Comparison of ENCODE assay signal across 10 mouse cellular contexts in genomic region chr17:83335183-83335584, GRCm38 (mm10). TPM values are rescaled to one million over a fixed set of nuclear protein-coding genes. Genes with fewer than 3 reads are reported as not detected.
A peak's percentile ranks its signal among the peaks of the same experiment; 100 is the strongest.
DNase-seq lines count a peak whose midpoint lies in the region; ATAC-seq lines count a peak whose summit lies in the region.
"Had no signal": no experiment of that assay in that cellular context is flagged by ENCODE, and none has a peak within 500 bp of the region (broad histone marks: within the 10 kb centered on the region; RNA-seq: fewer than 3 reads in every experiment).

No protein-coding gene starts in this region.

- no peak for DNase-seq in heart, postnatal 14 days
- no peak for DNase-seq in layer of hippocampus, postnatal 14 days (ENCODE audit: low spot score in 2 of 2)
- no peak for DNase-seq in thymus, postnatal 25 days
- no peak for DNase-seq in adrenal gland, adult 8-10 months
- DNase-seq: cerebellum, adult 11 months had no signal

- 30% methylated on average over 13 of the region's 13 CpGs for WGBS in heart, embryonic 13.5 days
- 46% methylated on average over 13 of the region's 13 CpGs for WGBS in forebrain, embryonic 16.5 days
- 25% methylated on average over 13 of the region's 13 CpGs for WGBS in liver, embryonic 16.5 days (ENCODE audit: insufficient replicate concordance)

- H3K27me3 ChIP-seq in heart, embryonic 13.5 days (replicated peaks), result no peaks in the 10 kb centered on the region
- H3K27me3 ChIP-seq in forebrain, embryonic 16.5 days (replicated peaks; ENCODE audit: control insufficient read depth, insufficient read depth, low read length), result no peaks in the 10 kb centered on the region
- H3K27me3 ChIP-seq in liver, embryonic 16.5 days (ENCODE audit: control insufficient read depth, insufficient read depth, low read depth, low read length), result no peaks in the 10 kb centered on the region

- H3K4me1 ChIP-seq in heart, embryonic 13.5 days, result peaks cover 21% of the 10 kb centered on the region
- no peaks in the 10 kb centered on the region for H3K4me1 ChIP-seq in forebrain, embryonic 16.5 days (replicated peaks; ENCODE audit: control insufficient read depth, insufficient read depth, low read length)
- H3K4me1 ChIP-seq in liver, embryonic 16.5 days (ENCODE audit: control insufficient read depth, low read depth, low read length), result no peaks in the 10 kb centered on the region

- H3K4me2 ChIP-seq in heart, embryonic 13.5 days, result peak overlapping the region; percentile 61
- H3K4me2 ChIP-seq in forebrain, embryonic 16.5 days (ENCODE audit: low read length), result peak overlapping the region; percentile 22; the same call in 1 of the 2 replicates
- H3K4me2 ChIP-seq in liver, embryonic 16.5 days (ENCODE audit: low read depth, low read length), result peak overlapping the region; percentile 50

- no peaks in the 10 kb centered on the region for H3K36me3 ChIP-seq in heart, embryonic 13.5 days
- H3K36me3 ChIP-seq in forebrain, embryonic 16.5 days (ENCODE audit: control insufficient read depth, insufficient read depth), result no peaks in the 10 kb centered on the region
- H3K36me3 ChIP-seq in liver, embryonic 16.5 days (ENCODE audit: control insufficient read depth, insufficient read depth), result no peaks in the 10 kb centered on the region
- H3K36me3 ChIP-seq: G1E had no signal

- no peak overlapping the region for H3K27ac ChIP-seq in heart, embryonic 13.5 days (replicated peaks)
- H3K27ac ChIP-seq in forebrain, embryonic 16.5 days (ENCODE audit: low read length), result no peak overlapping the region
- H3K27ac ChIP-seq in liver, embryonic 16.5 days (ENCODE audit: low read length), result no peak overlapping the region

- no peak for ATAC-seq in heart, embryonic 13.5 days (ENCODE audit: extremely low read depth, insufficient number of reproducible peaks, low FRiP score, low TSS enrichment)
- peak; percentile 61 for ATAC-seq in CD4-positive, CD25-positive, alpha-beta regulatory T cell, adult 4 months
- ATAC-seq in forebrain, embryonic 16.5 days, result no peak
- no peak for ATAC-seq in liver, embryonic 16.5 days (ENCODE audit: low read depth)

- peak overlapping the region; percentile 35 for H3K4me3 ChIP-seq in heart, embryonic 13.5 days
- no peak overlapping the region for H3K4me3 ChIP-seq in forebrain, embryonic 16.5 days (replicated peaks; ENCODE audit: low read length)
- peak overlapping the region; percentile 29 for H3K4me3 ChIP-seq in liver, embryonic 16.5 days (ENCODE audit: low read depth, low read length)

- intact Hi-C loops in heart, postnatal 14 days (cut with DNase I), result no loop called here

- peak overlapping the region; percentile 59; the same call in 1 of the 2 replicates for H3K9ac ChIP-seq in heart, embryonic 13.5 days
- no peak overlapping the region for H3K9ac ChIP-seq in forebrain, embryonic 16.5 days (replicated peaks; ENCODE audit: low read depth, low read length)
- no peak overlapping the region for H3K9ac ChIP-seq in liver, embryonic 16.5 days (ENCODE audit: low read depth, low read length)

- H3K9me3 ChIP-seq in heart, embryonic 13.5 days, result no peaks in the 10 kb centered on the region
- no peaks in the 10 kb centered on the region for H3K9me3 ChIP-seq in forebrain, embryonic 16.5 days (ENCODE audit: control insufficient read depth, low read length)
- no peaks in the 10 kb centered on the region for H3K9me3 ChIP-seq in liver, embryonic 16.5 days (replicated peaks; ENCODE audit: control insufficient read depth, low read length)
- H3K9me3 ChIP-seq: G1E had no signal

RNA-seq across cellular contexts. Expression of gene Eml4, which starts 15.5 kb away (rescaled TPM):
- polyA plus RNA-seq in heart, embryonic 13.5 days (2015; fragmentation: Nextera tagmentation; extraction: Ambion mirVana), result 14.4 and 15.4 TPM in 2 replicates
- total RNA-seq in heart, postnatal 14 days (2021), result 1 to 10 TPM; 8.3 TPM
- 10 to 100 TPM; 15.6 to 15.8 TPM for polyA plus RNA-seq in CD4-positive, CD25-positive, alpha-beta regulatory T cell, adult 4 months (2017; shearing (Covaris generic))
- polyA plus RNA-seq in forebrain, embryonic 16.5 days (2015; fragmentation: Nextera tagmentation; extraction: Ambion mirVana), result 31.7 and 33.9 TPM in 2 replicates
- 4.2 and 4.7 TPM in 2 replicates for polyA plus RNA-seq in liver, embryonic 16.5 days (2015; fragmentation: Nextera tagmentation; extraction: Ambion mirVana)
- total RNA-seq in layer of hippocampus, postnatal 14 days (2021), result 10 to 100 TPM; 28.7 to 29.4 TPM
- 10 to 100 TPM; 19.0 to 25.1 (median 22.4) TPM for total RNA-seq in adrenal gland, adult 8-10 months (2022)
